Mouse (Mus musculus) thymus, postnatal 25 days (tissue): ENCODE data around the gene Ppfibp2.

ENCODE experiments used
- DNase-seq: peaks from one replicate; pipeline ENCODE4 v3.0.0; 2022

Ppfibp2 gene

DNA sequence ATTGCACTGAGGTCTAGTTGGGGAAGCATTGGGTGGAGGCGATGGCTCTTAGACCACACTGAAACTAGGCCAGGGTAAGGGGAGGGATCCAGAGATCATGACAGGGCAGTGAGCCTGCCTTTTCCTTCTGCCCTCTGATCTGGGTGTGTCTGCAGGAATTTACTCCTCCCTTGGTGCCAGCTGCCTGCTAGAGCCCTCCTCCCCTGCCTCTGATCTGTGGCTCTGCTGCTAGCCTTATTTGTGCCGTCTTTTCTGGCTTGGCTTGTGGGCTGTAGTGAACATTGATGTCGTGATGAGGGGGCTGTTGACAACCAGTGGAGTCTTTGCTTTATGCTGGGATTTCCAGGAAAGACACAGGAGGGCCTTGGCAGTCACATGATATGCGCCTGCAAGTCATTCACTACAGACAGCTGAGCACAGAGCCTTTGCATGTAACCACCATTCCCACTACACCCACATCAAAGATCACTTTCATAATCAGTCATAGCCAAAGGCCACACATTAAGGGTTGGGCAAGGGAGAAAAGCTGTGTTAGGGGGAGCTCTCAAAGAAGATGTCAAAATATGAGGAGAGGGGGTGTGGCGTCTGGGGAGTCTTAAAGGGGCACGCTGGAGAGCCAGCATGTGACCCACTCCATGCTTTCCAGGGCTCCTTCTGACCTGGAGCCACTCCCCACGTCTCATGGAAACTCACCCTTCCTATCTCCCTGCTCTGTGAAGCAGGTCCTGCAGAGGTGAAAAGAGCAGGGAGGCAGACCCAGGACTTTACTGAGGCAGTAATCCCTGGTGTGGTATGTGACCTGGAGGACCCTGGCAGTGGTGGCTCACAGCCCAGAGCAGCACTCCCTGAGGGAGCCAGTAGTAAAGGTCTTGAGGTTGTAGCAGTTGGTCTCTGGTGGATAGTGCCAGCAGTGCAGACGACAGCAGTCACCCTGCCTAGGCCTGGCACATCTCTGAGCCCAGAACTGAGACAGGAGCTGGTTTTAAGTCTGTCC, 69.4 kb downstream of the Ppfibp2 start:
- DNase-seq: no peak

DNA sequence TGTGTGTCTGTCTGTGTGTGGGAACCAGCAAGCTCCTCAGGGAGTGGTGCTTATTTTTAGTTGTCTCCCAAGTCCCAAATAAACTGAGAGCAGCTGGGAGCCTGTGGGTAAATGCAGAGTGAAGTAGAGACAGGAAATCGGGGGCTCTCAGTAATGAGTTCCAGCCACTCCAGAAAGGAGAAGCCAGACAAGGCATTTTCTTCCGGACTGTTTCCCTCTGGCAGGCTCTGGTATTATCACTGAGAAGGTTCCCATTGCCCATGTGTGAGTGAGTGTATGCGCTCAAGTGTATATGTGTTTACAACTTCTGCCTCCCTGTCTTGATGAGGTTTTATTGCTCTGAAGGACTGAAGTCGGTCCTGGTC, 70.2 kb downstream of the Ppfibp2 start:
- DNase-seq: no peak

DNA sequence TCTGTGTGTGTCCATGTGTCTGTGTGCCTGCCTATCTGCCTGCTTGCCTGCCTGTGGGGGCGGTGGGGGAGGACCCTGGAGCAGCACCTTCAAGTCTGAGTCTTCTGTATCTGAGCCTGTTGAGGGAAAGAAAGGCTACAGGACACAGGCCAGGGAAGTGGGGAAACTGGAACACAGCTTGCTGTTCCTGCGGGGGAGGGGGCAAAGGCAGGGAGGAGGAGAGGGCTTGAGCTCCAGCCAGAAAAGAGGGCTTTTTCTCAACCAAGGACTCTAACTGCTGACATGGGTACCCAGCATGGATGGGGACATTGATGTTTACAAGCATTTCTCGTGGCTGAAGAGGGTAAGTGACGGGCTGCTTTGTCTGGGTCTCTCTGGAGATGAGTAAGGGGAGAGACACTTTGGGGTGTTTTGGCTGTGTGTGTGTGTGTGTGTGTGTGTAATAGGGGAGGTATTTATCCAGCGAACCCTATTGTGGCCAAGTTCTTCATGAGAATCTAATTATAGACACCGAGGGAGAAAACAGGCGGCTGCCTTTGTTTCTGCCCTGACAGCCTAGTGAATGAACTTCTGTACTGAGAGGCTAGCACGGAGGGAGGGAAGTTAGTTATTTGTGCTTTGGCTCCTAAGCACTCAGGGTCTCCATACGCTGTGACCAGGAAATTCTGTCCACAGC, 70.7 kb downstream of the Ppfibp2 start:
- DNase-seq: no peak

DNA sequence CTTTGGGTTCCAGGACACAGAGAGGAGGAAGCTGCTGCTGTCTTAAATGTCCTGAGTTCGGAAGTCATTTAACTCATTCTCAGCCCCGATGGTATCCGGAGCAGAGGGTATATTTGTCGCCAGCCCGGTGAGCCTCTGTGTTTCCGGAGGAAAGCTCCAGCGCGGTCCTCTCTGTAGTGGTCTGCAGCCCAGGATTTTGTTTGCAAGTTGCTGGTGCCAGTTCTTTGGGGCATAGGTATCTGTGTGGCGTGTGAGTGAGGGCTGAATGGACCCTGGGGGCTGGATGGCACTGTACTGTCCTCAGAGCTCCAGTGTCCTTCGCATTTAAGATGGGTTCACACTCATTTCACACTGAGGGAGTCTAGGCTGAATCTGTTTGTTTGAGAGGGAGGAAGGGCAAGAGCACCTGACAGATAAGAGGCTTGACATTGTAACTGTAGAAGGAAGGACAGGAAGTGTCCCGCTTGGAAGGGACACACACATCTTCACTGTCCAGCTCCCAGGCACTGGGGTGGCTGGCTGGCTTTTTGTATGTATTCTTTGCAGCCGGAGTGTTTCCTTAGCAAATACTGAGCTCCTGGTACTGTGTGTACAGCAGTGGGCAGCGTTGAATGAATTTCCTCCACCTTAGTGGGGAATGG, 71.4 kb downstream of the Ppfibp2 start:
- DNase-seq: no peak

DNA sequence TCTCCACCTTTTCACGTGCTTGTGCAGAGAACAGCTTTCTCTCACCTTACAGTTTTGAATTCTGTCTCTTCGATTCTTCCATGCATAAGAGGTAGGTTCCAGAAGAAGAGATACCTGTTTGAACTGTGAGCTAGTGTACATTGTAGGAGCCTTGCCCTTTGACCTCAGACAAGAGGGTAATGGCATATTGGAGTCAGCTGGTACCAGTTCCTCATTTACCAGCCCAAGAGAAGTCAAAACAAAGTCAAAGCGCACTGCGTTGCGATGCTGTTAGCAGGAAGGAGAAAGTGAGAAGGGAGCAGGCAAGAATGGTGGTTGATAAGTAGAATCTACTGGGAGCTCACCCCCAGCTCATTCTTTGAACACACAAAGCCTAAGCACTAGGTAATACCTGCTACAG, 73.5 kb downstream of the Ppfibp2 start:
- no peak for DNase-seq

DNA sequence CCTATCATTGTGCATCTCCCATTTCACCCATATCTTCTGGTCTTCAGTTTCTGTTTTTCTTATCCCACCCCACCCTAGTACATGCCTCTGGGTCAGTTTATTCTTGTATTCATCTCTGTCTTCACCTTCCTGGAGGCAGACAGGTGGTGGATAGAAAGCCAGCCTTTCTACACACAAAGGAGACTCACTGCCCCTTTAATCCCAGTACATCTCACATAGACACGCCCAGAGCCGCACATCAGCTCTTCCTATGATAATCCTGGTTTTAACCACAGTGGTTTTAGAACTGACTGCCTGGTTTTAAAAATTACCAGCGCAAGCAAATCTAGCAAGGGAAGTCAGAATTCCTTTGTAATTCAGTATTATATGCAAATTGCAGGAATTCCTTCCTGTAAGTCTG, 80.2 kb downstream of the Ppfibp2 start:
- DNase-seq: no peak

DNA sequence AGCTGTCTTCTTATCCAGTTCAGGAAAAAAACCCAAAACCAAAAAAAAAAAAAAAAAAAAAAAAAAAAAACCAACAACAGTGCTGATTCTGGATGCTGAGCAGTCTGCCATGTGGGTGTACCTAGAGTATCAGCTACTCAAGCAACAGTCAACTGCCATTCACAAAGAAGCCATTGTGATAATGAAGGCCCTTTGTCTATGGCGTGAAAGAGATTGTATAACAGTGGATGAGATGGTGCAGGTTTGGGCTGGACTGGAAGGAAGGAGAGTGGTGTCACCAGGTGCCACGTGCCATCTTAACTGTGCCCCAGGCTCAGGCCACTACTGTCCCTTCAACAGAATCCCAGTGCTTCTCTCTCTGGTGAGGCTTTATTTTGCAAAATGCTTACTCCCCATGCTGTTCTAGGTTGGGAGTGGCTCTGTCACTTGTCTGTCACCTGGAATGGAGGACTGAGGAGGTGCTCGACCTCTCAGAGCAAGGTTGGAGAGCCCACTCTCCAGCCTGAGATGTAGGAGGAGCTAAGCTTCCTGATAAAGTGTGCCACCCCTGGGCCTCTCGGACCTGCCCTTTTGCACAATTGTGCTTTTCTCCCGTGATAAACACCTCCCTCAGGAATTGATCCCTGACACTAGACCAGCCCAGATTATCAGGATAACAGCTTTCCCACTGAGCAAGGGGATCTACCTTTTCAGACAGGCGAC, 85.3 kb downstream of the Ppfibp2 start:
- no peak for DNase-seq

DNA sequence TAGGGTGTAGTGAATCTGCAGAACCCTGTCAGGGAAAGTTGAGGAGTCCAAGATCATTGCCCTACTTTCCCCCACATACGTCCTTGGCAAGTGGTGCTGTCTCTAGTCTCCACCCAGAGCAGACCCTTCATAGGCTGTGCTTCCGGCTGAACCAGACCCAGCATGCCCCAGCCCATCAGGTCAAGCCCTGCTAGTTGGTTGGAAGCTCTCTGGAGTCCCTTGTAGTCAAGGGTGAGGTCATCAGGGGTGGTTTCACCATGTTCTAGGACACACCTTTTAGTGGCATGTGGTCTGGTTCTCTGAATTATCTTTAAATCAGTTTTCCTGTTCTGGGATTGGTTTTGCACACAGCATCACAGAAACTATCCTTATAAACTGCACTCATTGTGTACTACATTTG, 86.3 kb downstream of the Ppfibp2 start:
- DNase-seq: no peak

DNA sequence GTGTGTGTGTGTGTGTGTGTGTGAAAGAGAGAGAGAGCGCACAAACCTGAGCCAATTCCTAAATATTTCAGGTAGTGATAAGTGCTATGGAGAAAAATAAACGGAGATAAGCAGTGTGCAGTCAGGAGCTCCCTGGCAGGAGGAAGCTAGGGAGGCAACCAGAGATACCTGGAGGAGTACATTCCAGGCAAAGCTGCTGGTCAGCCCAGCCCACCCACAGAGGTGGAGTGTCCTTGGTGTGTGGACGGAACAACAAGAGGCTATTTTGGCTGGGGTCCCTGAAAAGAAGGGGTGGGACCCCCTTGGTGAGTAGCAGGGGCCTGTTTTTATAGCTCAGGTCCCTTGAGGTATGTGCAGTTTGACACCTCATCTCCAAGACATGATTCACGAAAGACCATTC, 88.2 kb downstream of the Ppfibp2 start:
- no peak for DNase-seq

DNA sequence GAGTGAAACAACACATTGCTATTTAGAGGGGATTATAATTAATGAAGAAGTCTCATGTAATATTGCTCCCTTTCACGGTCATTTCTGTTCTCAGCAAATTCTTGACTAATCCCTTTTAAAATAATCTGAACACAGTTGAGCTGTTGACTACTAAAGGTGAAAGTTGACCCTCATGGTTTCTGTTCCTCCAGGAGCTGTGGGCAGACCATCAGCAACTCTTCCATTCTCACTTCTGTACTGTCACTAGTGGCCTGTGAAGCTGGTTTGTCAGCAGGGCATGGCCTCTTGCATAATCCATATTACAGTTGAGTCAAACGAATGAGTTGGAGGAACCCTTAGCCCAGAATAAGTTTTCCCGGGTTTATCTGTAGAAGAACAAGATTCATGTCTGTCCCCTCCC, 88.6 kb downstream of the Ppfibp2 start:
- DNase-seq: no peak

DNA sequence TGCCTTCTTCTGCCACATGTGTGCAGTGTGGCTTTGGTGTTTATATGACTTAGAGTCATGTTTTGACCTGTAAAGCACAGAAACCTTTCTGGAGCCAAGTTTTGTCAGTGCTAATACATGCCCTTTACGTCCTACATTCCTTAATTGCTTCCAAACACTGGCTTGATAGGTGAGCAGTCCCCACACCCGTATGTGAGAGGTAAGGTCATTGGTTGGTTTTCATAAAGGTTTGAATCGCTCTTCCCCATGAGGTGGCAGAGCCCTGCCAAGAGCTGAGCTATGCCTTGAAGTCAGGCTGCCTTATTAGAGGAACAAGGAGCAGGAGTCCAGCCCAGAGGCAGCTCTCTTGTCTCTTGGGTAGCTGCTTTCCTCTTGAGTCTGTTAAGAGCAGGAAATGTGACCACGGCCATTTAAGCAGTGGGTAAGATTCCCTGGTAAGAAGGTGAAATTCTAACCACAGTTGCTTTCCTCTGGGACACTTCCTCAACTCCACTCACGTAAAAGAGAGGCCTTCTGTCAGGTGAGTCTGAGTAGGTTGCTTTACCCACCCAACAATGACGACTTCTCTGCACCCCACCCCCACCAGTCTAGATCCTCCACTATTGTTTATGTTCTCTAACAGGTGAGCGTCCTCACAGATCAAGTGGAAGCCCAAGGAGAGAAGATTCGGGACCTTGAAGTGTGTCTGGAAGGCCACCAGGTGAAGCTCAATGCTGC, 90.4 kb downstream of the Ppfibp2 start:
- no peak for DNase-seq

DNA sequence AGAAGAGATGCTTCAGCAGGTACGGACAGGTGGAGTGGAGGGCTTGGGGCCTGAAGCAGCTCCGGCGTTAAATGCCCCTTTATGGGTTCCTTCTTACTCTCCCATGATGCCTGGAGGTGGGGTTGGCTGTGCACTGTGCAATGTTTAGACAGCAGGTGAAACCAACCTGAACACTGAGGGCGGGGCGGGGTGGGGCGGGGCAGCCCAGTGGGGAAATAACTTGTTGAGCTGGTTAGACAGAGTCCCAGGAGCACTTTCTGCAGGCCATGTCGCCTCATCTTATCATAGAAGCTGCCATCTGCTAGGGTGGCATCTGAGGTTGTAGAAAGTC, 90.9 kb downstream of the Ppfibp2 start:
- no peak for DNase-seq

DNA sequence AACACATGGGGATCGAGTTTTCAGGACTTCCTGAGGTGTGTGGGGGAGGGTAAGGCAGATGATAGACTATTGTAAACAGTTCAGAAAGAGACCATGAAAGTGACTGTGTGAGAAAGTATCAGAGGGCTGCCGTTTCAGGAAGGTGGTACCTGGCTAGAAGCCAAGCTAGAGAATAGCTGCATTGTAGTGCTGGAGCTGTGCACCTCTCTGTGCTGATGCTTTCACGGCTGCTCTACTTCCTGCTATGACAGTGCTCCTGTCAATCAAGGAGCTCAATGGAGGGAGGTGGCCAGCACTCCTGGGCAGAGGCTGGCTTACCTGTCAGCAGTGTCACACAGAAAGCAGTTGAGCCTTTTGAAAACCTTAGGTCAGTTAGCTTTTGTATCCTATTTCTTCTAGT, 92.4 kb downstream of the Ppfibp2 start:
- DNase-seq: peak; percentile 39

DNA sequence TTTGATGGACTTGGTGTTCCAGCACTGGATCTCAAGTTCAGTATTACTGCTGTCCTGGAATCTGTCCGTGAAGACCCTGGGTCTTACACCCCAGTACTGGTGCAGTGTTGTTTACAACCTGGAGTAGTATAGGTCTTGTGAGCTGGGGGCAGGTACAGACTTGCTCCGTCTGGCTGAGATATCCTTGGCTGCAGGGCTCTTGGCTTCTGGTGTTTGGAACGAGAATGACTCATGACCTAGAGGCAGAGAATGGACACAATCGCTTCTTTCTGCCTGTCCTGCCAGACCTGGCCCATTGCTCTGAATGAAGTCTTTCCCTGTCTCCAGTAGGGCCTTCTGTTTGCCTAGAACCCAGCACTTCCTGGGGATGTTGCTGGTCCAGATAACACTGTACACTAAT, 93.0 kb downstream of the Ppfibp2 start:
- DNase-seq: no peak

DNA sequence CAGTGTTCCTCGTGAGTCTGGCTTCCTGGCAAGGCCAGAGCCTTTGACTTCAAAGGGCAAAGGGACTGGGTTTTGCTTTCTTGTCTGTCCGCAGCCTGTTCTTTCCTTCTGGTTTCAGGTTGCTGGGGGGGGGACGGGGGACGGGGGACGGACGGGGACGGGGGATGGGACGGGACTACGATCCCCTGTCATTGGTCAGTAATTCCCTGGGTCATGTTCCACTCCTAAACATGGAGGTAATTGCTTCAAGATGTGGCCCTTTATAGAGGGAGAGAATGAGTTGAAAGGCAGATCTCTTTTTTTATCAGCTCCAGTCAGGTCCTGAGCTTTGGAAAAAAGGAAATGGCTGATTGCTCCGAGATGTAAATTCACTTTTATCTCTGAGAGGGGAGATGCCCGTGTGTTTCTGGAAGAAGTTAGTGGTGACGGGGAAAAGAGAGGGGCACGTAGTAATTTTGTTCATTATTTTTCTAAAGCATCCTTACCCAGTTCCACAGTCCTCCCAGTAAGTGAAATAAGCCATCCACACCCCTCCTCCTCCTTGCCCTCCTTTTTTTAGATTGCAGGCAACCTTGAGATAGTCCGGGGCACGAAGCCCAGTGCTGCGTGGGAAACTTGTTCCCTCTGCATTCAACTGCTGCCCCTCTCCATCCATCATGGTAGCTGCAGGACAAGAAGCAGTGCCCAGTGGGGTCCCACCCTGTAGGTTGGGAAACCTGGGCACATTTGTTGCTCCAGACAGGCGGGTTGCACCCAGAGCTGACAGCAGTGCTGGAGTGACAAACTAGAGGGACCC, 95.6 kb downstream of the Ppfibp2 start:
- no peak for DNase-seq

DNA sequence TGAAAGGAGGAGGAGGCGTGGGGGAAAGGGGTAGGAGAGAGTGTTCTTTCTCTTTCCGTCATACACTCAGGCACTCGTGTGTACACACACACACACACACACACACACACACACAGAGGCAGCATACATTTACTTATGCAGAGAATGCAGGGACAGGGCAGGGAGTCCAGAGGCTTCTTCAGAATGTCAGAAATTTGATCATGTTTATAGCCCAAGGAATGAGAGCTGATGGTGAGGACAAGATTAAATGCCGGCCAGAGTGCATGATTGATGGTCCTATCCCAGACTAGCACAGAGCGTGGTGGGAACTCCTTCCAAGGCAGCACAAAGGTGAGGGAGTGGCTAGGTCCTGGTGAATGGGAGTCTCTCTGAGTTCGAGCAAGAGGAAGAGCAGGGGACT, 96.5 kb downstream of the Ppfibp2 start:
- DNase-seq: no peak

DNA sequence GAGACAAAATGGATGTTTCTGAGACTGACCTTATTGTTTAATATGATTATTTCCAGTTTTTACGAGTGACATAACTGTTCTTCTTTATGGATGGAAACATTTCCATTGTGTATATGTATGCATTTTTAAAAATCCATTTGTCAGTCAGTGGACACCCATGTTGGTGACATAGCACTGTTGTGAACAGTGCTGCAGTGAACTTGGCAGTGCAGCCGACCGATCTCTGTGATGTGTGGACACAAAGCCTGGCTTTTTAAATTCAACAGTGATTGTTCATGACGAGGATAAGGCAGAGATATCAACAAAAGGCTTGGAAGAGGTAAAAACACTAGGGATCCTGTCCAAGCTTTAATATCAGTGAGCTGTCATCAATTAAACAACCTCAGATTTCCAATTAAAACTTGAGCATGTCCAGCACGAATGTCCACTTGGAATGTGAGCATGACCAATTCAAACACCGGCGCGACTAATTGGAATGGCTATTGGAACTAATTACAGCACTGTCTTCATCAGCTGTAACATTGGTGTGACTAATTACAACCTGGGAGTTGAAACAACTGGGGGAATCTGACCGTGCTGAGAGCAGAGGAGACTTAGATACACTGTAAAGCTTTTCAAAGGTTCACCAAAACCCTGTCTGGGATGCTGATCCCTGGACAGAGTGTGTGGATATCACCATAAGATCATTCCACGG, 99.4 kb downstream of the Ppfibp2 start:
- DNase-seq: no peak

DNA sequence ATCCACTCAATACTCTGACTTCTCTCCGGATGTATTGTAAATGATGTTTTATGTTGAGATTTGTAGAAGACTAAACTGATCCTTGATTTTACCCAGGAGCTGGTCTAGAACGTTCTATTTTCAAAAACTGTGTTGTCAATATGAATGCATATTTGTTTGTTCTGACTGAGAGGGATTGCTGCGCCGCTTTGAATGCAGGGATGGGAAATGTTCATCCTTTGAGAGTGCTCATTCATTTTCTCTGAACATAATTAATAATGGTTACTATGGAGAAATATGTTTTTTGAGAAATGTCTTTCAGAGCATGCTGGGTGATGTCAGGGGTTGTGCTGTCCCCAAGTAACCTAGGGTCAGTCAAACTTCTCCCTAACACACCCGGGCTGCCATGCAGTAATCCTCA, 102.1 kb downstream of the Ppfibp2 start:
- DNase-seq: no peak

DNA sequence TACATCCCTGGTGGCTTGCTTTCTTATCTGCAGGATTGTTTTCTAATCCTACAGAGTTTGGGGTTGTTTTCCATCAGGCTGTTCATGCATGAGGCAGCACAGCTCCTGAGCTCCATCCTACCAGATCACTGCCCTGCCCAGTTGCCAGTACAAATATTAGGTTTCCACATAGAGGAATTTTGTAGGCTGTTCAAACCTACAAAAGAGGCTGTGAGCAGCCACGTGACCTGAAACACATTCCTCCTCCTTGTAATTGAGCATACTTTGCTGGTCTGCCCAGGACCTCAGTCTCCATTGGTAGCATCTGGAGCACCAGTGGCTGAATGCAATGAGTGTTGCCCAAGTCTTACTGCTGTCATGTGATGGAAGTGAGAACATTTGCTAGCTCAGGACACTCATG, 104.9 kb downstream of the Ppfibp2 start:
- no peak for DNase-seq

DNA sequence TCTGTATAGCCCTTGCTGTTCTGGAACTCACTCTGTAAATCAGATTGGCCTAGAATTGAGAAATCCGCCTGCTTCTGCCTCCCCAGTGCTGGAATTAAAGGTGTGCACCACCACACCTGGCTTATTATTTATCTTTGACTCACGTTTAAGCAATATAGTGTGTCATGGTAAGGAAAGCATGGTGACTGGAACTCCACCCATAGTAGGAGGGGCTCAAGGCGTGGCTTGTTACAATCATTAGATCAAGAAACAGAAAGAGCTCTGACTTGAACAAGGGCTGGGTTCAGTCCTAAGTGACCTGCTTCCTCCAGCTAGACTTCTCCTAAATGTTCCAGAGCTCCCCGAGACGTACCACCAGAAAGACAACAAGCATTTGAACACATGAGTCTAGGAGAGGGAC, 105.6 kb downstream of the Ppfibp2 start:
- DNase-seq: no peak
